Mouse (Mus musculus) neural tube, embryonic 15.5 days (tissue): ENCODE data around the gene Pbx2. TPM values are rescaled to one million over a fixed set of nuclear protein-coding genes. Genes with fewer than 3 reads are reported as not detected.
A peak's percentile ranks its signal among the peaks of the same experiment; 100 is the strongest.

Experiments used
- ATAC-seq: fragments of 200-750 bp; cut with Nextera tagmentation; 2 replicates; pipeline ENCODE4 v1.8.0; 2017; ENCODE audit warnings: mild to moderate bottlenecking, moderate TSS enrichment, moderate library complexity; ENCODE audit not compliant: low FRiP score
- H3K27ac ChIP-seq: fragments of 300-500 bp; sonication (generic); replicated peaks from 2 replicates; pipeline ENCODE4 v1.5.1; 2015; ENCODE audit warnings: mild to moderate bottlenecking, inconsistent platforms
- H3K27me3 ChIP-seq: fragments of 300-500 bp; sonication (generic); replicated peaks from 2 replicates; pipeline ENCODE4 v1.6.1; 2015; ENCODE audit warnings: inconsistent platforms
- H3K36me3 ChIP-seq: fragments of 300-500 bp; sonication (generic); 2 replicates; pipeline ENCODE4 v1.6.1; 2015; ENCODE audit warnings: inconsistent platforms
- H3K4me1 ChIP-seq: fragments of 300-500 bp; sonication (generic); 2 replicates; pipeline ENCODE4 v1.6.1; 2015; ENCODE audit warnings: inconsistent platforms
- H3K4me2 ChIP-seq: fragments of 300-500 bp; sonication (generic); 2 replicates; pipeline ENCODE4 v1.6.1; 2015; ENCODE audit warnings: inconsistent platforms, mild to moderate bottlenecking, moderate library complexity
- H3K4me3 ChIP-seq: fragments of 300-500 bp; sonication (generic); replicated peaks from 2 replicates; pipeline ENCODE4 v1.5.1; 2015; ENCODE audit warnings: mild to moderate bottlenecking, inconsistent platforms
- H3K9ac ChIP-seq: fragments of 300-500 bp; sonication (generic); replicated peaks from 2 replicates; pipeline ENCODE4 v1.6.1; 2015; ENCODE audit warnings: mild to moderate bottlenecking, inconsistent platforms
- H3K9me3 ChIP-seq: fragments of 300-500 bp; sonication (generic); replicated peaks from 2 replicates; pipeline ENCODE4 v1.6.1; 2016; ENCODE audit warnings: inconsistent platforms
- WGBS: fragments of 180-500 bp; shearing (Covaris S2); methylation state at CpG from one replicate; pipeline ENCODE4 v1.1.7; 2015; ENCODE audit warnings: mixed read lengths; 5-methylcytosine and 5-hydroxymethylcytosine counted together
- polyA plus RNA-seq: library from polyadenylated mRNA; unstranded; fragments of >200 nt; fragmentation: Nextera tagmentation; extraction: Ambion mirVana; gene quantifications from 2 replicates; pipeline ENCODE4 v1.2.1, GENCODE M21; 2015

Gene Pbx2
- polyA plus RNA-seq, 1 experiment from 2014 or later: 8.2 TPM

GRCm38 (mm10) chr17:34626062-34626772 lies 35.2 kb downstream of the Pbx2 start:
- Histone ChIP-seq H3K9me3 (no peaks in the 10 kb centered on the region), H3K4me1 (peaks cover 52% of the 10 kb centered on the region), H3K36me3 (peaks cover 21% of the 10 kb centered on the region), H3K27me3 (peaks cover 5% of the 10 kb centered on the region; the same call in 1 of the 2 replicates), H3K4me2 (peak overlapping the region; percentile 90), H3K9ac (peak overlapping the region; percentile 70), H3K4me3 (peak overlapping the region; percentile 78), H3K27ac (peak overlapping the region; percentile 93)
- no peak for ATAC-seq
- 53% methylated on average over 16 of the region's 16 CpGs for WGBS

- WGBS: 0% methylated on average over 18 of the region's 18 CpGs
These were observed 35.7 kb downstream of the Pbx2 start for GRCm38 (mm10) chr17:34626773-34627092.

GRCm38 (mm10) chr17:34627093-34627942 lies 36.3 kb downstream of the Pbx2 start:
- peak; percentile 77 for ATAC-seq
- under 1% methylated on average over 43 of the region's 45 CpGs for WGBS

More at GRCm38 (mm10) chr17:34626773-34627092, 35.7 kb downstream of the Pbx2 start:
- H3K4me1 ChIP-seq: peaks cover 57% of the 10 kb centered on the region
- H3K9ac ChIP-seq: peak overlapping the region; percentile 70
- peaks cover 10% of the 10 kb centered on the region; the same call in 1 of the 2 replicates for H3K27me3 ChIP-seq
- H3K4me2 ChIP-seq: peak overlapping the region; percentile 90
- H3K27ac ChIP-seq: peak overlapping the region; percentile 93
- peaks cover 21% of the 10 kb centered on the region for H3K36me3 ChIP-seq
- ATAC-seq: peak; percentile 46
- H3K9me3 ChIP-seq: no peaks in the 10 kb centered on the region
- H3K4me3 ChIP-seq: peak overlapping the region; percentile 78

GRCm38 (mm10) chr17:34627943-34628643 lies 37.0 kb downstream of the Pbx2 start, which contains the start of gene Ppt2:
Gene Ppt2 (minus strand): TSS chr17:34628510.
- H3K36me3 ChIP-seq: peaks cover 9% of the 10 kb centered on the region; the same call in 1 of the 2 replicates
- peak within 1 kb of the TSS; percentile 70 for H3K9ac ChIP-seq
- peak within 1 kb of the TSS; percentile 93 for H3K27ac ChIP-seq
- H3K27me3 ChIP-seq: peaks cover 10% of the 10 kb centered on the region; the same call in 1 of the 2 replicates
- 6% methylated on average over 29 of the region's 29 CpGs for WGBS
- H3K4me3 ChIP-seq: peak within 1 kb of the TSS; percentile 78
- H3K4me2 ChIP-seq: peak within 1 kb of the TSS; percentile 90
- H3K4me1 ChIP-seq: peaks cover 69% of the 10 kb centered on the region
- no peaks in the 10 kb centered on the region for H3K9me3 ChIP-seq
- peak; percentile 3; the same call in 1 of the 2 replicates for ATAC-seq

More at GRCm38 (mm10) chr17:34627093-34627942, 36.3 kb downstream of the Pbx2 start:
- Histone ChIP-seq H3K4me2 (peak overlapping the region; percentile 90), H3K27ac (peak overlapping the region; percentile 93), H3K36me3 (peaks cover 17% of the 10 kb centered on the region), H3K4me3 (peak overlapping the region; percentile 78), H3K27me3 (peaks cover 10% of the 10 kb centered on the region; the same call in 1 of the 2 replicates), H3K9me3 (no peaks in the 10 kb centered on the region), H3K9ac (peak overlapping the region; percentile 70), H3K4me1 (peaks cover 63% of the 10 kb centered on the region)

- H3K4me2 ChIP-seq: peak overlapping the region; percentile 90
- H3K9ac ChIP-seq: peak overlapping the region; percentile 44; the same call in 1 of the 2 replicates
- H3K36me3 ChIP-seq: peaks cover 4% of the 10 kb centered on the region; the same call in 1 of the 2 replicates
- H3K4me3 ChIP-seq: peak overlapping the region; percentile 78
- peaks cover 13% of the 10 kb centered on the region for H3K27me3 ChIP-seq
- ATAC-seq: no peak
- H3K9me3 ChIP-seq: no peaks in the 10 kb centered on the region
- H3K27ac ChIP-seq: peak overlapping the region; percentile 93
- 20% methylated on average over 5 of the region's 5 CpGs for WGBS
- peaks cover 69% of the 10 kb centered on the region for H3K4me1 ChIP-seq
These were observed 37.5 kb downstream of the Pbx2 start for GRCm38 (mm10) chr17:34628644-34628967.

- peaks cover 14% of the 10 kb centered on the region for H3K27me3 ChIP-seq
- H3K27ac ChIP-seq: peak within 1 kb of the TSS; percentile 93
- H3K36me3 ChIP-seq: no peaks in the 10 kb centered on the region
- peak; percentile 32 for ATAC-seq
- peak within 1 kb of the TSS; percentile 78 for H3K4me3 ChIP-seq
- under 1% methylated on average over 16 of the region's 16 CpGs for WGBS
- H3K4me1 ChIP-seq: peaks cover 69% of the 10 kb centered on the region
- no peaks in the 10 kb centered on the region for H3K9me3 ChIP-seq
- peak within 1 kb of the TSS; percentile 90 for H3K4me2 ChIP-seq
- H3K9ac ChIP-seq: peak within 1 kb of the TSS; percentile 70
These were observed 38.2 kb downstream of the Pbx2 start, which contains the start of gene Prrt1 for GRCm38 (mm10) chr17:34629221-34629751. Gene Prrt1 (plus strand): TSS chr17:34629533.

- Histone ChIP-seq H3K4me1 (peaks cover 69% of the 10 kb centered on the region), H3K9ac (peak overlapping the region; percentile 44), H3K36me3 (no peaks in the 10 kb centered on the region), H3K27me3 (peaks cover 14% of the 10 kb centered on the region), H3K27ac (0 out of 2 replicates have a peak overlapping the region, but pooled peaks have one; percentile 93), H3K9me3 (no peaks in the 10 kb centered on the region), H3K4me3 (peak overlapping the region; percentile 78), H3K4me2 (peak overlapping the region; percentile 90)
- WGBS: 15% methylated on average over 12 of the region's 12 CpGs
- no peak for ATAC-seq
These were observed 38.9 kb downstream of the Pbx2 start for GRCm38 (mm10) chr17:34629796-34630603.

GRCm38 (mm10) chr17:34630761-34631301 lies 39.8 kb downstream of the Pbx2 start:
- Histone ChIP-seq H3K27me3 (peaks cover 19% of the 10 kb centered on the region), H3K27ac (no peak overlapping the region), H3K4me3 (peak overlapping the region; percentile 78), H3K9me3 (no peaks in the 10 kb centered on the region), H3K4me2 (peak overlapping the region; percentile 90), H3K36me3 (no peaks in the 10 kb centered on the region), H3K9ac (peak overlapping the region; percentile 42), H3K4me1 (peaks cover 62% of the 10 kb centered on the region)
- ATAC-seq: no peak
- WGBS: 2% methylated on average over 45 of the region's 48 CpGs

- peaks cover 54% of the 10 kb centered on the region for H3K4me1 ChIP-seq
- peak overlapping the region; percentile 78 for H3K4me3 ChIP-seq
- H3K27me3 ChIP-seq: peaks cover 20% of the 10 kb centered on the region
- no peaks in the 10 kb centered on the region for H3K9me3 ChIP-seq
- no peaks in the 10 kb centered on the region for H3K36me3 ChIP-seq
- peak overlapping the region; percentile 90 for H3K4me2 ChIP-seq
- WGBS: 3% methylated on average over 12 of the region's 12 CpGs
- ATAC-seq: no peak
- no peak overlapping the region for H3K27ac ChIP-seq
- H3K9ac ChIP-seq: peak overlapping the region; percentile 18
These were observed 40.6 kb downstream of the Pbx2 start for GRCm38 (mm10) chr17:34631647-34632046.

- no peak overlapping the region for H3K27ac ChIP-seq
- H3K9me3 ChIP-seq: no peaks in the 10 kb centered on the region
These were observed 41.2 kb downstream of the Pbx2 start for GRCm38 (mm10) chr17:34632261-34632691.

More at GRCm38 (mm10) chr17:34632261-34632691, 41.2 kb downstream of the Pbx2 start:
- Histone ChIP-seq H3K4me2 (peak overlapping the region; percentile 90), H3K9ac (peak overlapping the region; percentile 18), H3K27me3 (peaks cover 20% of the 10 kb centered on the region), H3K36me3 (no peaks in the 10 kb centered on the region), H3K4me3 (peak overlapping the region; percentile 78), H3K4me1 (peaks cover 52% of the 10 kb centered on the region)
- WGBS: 2% methylated on average over 26 of the region's 26 CpGs
- 0 out of 2 replicates have a peak, but pooled peaks have one; percentile 21 for ATAC-seq
